Mouse (Mus musculus) ovary, adult 18-20 months (tissue): Measurements from ENCODE around the gene Nbeal1.
A peak's percentile ranks its signal among the peaks of the same experiment; 100 is the strongest.
"Not testable (repeated sequence)": the region's sequence is repeated elsewhere in the genome, so short reads cannot be mapped to it uniquely, and the experiment has no call there.

Experiments
- DNase-seq: peaks from one replicate; pipeline ENCODE4 v3.0.0; 2022; ENCODE audit warnings: low spot score, mixed read lengths

Nbeal1 gene

DNA sequence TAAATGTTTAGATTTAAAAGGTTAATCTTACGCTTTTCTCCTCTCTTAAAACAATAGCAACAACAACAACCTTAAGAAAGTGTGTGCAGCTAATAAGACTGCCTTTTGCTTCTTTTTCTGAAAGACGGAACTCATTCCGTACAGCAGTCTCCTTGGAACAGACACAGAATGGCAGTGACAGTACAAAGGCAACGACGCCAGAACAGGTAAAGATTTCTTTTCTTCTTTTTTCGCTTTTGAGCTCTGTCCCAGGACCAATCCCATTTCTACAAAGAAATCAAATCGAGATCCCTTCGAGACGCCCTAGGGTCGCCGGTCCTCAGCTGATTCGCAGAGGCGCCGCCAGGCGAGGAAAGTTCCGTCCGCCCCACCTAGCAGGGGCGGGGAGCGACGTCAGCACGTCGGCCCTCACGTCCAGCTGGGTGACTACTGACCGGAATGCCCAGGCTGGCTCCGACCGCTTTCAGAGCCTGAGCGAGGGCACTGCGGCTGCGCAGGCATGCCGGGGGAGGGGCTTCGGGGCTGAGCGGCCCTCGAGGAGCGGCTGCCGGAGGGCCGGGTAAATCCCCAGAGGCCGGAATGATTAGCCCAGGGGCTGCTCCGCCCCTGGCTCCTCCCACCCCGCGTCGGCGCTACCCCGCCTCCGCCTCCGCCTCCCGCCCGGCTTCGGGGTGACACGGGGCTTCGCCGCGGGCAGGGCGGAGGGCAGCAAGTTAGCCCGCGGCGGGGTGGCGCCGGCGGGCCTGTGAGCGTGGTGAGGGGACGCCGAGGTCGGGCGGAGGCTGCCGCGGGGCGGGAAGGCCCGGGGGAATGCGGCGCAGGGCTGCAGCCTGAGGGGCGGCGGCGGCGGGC lies at the start of gene Nbeal1:
Nbeal1 (plus strand) TSS at position 668 of the 852 bp plus-strand sequence.
- peak; percentile 99 for DNase-seq

DNA sequence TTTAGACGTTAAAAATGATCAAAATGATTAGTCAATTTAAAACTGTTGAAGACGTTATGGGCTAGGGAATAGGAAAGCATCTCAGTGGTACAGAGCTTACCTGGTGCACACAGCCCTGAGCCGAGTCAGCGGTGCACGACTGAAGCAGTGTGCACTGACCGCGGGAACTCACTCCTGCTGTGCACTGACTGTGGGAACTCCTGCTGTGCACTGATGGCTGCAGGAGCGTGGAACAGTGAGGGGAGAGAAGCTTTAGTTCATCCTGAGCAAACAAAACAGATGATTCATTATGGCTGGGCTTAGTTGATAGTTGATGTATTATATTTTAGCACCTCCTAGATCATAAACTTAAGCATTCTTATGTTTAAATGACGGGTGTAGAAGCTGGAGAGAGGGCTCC lies 43.1 kb upstream of the Nbeal1 start:
- no peak for DNase-seq

DNA sequence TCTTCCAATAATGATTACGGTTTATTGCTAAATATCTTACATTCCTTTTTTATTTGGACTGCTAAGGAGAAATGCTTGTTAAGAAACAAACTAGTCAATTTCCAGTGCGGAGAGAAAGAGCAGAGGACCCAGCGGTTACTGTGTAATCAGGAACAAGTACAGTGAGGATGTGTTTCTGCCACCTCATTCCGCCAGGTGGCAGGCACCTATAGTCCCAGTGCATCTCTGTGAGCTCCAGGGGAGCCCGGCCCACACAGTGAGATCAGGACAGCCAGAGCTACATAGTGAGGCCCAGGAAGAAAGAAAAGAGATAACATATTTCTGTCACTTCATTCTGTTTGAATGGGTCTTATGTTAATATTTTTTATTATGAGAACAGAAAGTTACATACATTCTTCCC lies 27.7 kb upstream of the Nbeal1 start:
- DNase-seq, result no peak

DNA sequence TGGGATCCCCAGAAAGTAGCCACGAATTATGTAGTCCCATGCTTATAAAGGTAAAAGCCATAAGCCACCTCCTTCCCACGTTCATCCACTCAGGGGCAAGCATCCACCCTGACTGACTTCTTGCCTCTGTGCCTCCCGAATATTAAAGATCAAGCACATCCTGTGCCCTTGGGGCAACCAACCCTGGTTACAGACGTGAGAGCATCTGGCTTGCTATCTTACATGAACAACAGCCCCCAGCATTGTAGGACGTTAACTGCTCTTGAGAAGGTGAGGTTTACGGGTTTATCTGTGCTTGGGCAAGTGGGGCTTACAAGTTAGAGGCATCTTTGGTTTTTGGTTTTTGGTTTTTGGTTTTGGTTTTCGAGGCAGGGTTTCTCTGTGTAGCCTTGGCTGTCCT lies 23.7 kb upstream of the Nbeal1 start:
- DNase-seq, result no peak

DNA sequence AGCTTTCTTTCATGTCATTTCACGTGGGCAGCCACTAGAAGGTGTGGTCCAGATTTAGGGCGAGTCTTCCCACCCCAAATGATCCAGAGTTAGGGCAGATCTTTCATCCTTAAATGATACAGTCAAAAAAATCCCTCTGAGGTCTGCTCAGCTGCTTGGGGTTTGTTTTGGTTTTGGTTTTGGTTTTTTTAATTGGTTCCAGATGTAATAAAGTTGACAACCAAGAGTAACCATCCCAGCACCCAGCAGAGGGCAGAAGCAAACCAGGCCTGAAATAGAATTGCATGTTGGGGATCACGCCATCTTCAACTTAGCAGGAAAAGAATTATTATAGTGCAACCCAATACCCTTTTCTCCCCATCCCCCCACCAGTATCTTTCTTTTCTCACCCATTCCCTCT lies 22.0 kb upstream of the Nbeal1 start:
- DNase-seq, result no peak

DNA sequence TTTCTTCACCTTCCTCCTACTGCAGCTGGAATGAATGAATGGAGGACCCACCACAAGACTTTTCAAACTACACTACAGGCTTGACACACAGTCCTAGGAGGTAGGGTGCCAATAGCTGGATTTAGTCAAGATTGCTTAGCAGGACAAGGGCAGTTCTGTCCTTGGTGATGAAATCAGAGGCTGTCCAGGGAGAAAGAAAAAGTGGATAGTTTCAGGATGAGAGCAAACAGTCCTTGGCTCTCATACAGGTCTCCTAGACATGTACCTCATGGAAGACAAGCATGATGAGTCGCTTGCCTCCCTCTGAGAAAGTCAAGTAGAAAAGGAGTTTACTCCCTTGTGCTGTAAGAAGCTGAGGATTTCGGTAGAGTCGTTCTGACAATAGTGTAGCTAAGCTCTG lies 16.7 kb upstream of the Nbeal1 start:
- DNase-seq, result no peak

DNA sequence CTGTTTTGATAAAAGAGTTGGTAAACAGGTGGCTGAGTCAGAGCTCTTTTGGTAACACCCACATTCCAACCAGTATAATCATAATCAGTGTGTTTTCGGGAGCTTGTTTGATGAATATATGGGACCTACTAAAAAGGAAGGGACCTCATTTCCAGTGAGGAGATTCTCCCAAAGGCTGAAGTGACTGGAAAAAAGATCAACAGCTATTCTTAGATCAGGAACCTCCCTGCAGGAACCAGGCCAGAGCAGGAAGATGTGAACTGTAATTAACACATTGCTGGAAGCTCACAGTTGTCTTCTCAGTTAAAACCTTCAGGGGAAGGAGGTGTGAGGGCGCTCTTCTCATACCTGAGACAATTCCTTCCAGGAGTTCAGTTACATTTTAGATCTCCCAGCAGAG lies 10.8 kb upstream of the Nbeal1 start:
- DNase-seq, result no peak

DNA sequence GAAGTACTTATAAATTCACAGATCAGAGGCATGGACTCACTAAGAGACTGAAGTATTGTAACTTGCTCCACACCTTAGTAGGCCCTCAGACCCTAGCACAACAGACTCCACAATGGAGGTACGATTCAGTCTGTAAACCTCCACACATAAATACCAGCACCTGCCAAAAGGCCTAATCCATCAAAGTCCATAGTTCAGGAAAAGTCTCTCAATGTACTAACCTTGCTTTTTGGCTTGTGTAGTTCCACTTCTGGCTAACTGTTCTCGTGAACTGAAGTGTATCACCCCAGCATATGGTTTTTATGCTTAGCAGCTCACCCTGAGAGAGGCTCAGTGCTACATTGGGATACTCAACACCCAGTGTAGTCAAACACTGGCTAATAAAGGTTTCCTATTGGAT lies 10.1 kb upstream of the Nbeal1 start:
- no peak for DNase-seq

DNA sequence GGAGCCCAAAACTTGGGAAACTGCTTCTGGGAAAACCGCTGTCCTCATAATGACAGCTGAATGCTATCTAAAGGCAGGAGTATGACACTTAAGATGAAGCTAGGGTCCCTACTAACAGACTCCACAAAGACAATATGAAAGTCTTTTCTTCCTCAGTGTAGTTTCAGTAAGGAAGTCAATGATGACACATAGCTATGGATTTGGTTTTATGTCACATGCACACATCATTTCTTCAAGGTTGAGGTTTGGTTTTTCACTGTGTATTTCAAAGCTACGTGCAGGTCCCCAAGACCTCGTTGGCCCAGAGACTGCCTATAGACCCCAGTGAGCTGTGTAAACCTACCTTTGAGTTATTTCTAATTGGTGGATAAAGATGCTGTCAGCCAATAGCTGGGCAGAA lies 7.3 kb upstream of the Nbeal1 start:
- DNase-seq, result no peak

DNA sequence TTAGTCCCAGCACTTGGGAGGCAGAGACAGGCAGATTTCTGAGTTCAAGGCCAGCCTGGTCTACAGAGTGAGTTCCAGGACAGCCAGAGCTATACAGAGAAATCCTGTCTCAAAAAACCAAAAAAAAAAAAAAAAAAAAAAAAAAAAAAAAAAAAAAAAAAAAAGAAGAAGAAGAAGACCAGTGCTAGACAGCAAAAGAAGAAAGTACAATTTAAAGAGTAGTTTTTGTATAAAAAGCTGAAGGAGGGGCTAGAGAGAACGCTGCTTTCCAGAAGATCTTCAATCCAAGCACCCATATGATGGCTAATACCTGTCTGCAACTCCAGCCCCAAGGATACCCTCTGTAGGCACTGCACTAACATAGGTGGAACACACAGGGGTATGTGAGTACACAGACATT lies 2.6 kb upstream of the Nbeal1 start:
- not testable (repeated sequence) for DNase-seq

DNA sequence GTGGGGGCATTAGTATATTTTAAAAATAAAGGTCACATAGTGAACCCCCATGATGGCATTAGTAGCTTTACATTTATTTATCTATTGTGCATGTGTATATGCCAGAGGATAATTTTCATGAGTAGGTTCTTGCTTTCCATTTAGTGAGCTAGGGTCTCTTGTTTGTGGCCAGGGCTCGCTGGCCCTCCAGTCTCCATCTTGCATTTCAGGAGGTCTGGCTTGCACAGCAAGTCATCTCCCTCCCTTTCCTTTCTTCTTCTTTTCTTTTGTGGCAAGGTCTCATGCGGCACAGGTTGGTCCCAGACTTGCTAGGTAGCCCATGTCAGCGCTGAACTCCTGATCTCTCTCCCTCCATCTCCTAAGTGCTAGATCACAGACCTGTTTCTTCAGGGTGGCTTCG lies 1.0 kb upstream of the Nbeal1 start:
- DNase-seq, result no peak

DNA sequence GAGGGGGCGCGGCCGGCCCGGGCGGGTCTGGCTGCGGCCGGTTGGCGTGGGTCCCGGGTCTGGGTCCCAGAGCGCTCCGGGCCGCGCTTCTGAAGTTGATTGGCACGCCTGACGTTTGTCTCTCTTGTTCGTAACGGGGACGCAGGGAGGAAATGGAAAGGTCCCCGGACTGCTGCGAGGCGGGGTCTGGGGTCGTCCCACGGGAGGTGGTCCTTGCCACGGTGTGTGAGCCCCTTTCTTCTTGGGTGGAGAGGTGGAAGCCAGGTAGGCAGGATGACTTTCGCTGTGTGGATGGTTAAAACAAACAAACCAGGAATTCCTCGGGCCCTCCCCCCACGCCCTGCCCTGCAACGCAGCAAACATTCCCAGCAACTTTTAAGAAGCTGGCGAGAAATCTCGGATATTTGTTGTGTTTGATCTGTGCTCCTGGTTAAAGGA lies 404 bp downstream of the Nbeal1 start:
- DNase-seq, result no peak

DNA sequence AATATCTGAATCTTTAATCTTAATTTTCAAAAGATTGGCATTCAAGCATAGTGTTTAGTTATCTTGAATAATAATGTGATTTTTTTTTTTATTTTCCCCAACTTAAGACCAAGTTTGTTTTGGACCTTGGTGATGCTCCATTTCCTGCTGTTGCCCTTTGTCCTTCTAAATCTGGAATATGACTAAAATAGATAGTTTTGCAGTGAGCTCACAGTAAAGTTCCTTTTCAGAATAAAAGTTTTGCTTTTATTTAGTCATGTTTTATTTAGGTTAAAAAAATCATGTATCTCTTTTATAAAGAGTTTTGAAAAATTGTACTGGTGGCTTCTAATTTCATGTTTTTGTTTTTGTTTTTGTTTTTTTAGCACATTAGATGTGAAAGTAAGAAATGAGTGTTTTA lies 8.1 kb downstream of the Nbeal1 start:
- no peak for DNase-seq

DNA sequence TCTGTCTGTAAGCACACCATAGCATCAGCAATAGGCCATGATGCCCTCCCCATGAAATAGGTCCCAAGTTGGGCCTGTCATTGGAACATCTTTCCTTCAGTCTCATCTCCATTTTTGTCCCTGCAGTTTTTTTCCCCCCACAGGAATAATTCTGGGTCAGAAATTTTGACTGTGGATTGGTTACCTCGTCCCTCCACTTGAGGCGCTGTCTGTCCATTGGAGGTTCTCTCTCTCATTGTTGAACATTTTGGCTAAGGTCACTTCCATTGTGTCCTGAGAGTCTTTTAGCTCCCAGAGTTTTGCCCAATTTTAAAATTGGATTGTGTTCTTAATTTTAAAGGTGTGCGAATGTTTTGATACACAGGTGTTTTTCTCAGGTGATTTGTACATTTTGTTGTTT lies 16.4 kb downstream of the Nbeal1 start:
- no peak for DNase-seq

DNA sequence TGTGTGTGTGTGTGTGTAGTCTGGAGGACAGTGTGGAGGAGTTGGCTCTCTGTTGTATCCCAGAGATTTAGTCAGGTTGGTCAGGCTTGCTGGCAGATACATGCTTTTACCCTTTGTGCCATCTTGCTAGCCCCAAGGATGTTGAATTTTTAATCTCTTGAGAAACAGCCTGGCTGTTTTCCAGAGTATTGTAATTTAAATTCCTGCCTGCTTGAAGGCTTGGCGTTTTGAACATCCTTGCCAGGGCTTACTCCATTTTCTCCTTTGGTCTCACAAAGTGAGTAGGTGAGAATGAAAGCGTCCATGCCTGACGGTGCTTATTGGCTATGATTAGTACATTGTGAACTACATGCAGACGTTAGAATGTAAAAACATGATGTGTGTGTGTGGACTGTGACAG lies 18.6 kb downstream of the Nbeal1 start:
- no peak for DNase-seq

DNA sequence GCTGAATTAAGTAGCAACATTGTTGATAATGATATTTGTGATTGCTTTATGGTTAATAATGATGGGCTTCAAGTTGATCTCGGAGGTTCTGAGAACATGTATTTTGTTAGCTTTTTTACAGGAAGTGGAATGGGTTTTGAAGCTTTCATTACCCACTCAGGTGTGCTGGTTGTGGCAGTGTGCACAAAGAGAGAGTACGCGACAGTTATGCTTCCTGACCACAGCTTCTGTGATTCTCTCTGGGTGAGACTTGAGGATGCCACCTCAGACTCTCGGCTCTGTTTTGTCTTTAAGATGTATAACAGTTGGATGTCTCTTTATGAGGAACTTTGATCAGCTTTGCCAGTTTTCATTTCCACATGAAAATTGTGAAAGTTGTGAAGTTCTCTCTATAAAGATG lies 55.9 kb downstream of the Nbeal1 start:
- DNase-seq, result no peak

DNA sequence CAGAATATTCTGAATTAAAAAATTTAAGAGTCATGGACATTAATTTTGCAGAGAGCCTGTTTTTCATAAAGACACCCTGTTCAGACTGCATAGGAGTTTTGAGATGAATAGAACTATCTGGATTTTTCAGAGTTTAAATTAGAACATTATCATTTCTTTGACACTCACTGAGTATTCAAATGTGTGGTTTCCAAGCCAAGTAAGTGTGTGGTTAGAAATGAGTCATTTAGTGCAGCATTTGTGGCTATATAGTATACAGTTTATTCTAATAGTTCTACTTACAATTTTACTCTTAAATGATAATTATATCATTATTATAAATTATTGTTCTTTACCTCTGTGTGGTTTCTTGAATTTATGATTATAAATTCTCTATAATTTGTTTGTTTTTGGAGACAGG lies 60.0 kb downstream of the Nbeal1 start:
- DNase-seq, result no peak

DNA sequence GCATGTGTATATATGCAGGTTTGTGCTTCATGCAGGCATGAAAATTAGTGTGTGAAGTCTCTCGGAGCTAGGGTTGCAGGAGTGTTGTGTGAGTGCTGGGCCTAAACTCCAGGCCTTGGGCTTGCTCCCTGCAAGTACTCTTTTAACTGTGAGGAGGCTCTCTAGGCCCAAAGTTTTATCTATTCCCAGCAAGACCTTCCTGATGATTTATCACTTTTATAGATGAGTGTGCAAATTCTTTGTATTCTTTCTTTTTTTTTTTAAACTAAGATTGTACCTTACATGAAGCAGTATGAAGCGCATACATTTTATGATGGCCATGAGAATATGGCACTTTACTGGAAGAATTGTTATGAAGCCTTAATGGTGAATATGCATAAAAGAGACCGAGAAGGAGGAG lies 87.7 kb downstream of the Nbeal1 start:
- no peak for DNase-seq

DNA sequence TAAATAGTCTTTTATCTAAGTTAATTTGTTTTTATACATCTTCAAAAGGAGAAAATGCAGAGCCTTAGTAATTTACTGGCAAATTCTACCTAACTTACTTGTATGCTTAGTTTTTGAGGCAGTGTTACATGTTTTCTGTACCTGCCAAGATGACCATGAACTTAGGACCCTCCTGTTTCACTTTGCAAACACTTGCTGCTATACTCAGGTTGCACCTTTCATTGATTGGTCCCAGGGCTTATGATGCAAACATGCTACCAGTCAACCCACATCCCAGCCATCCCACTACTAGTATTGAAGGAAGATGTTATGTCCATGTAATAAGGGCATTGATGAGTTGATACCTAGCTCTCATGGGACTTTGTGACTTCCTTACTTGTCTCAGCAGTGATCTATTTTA lies 88.9 kb downstream of the Nbeal1 start:
- no peak for DNase-seq

DNA sequence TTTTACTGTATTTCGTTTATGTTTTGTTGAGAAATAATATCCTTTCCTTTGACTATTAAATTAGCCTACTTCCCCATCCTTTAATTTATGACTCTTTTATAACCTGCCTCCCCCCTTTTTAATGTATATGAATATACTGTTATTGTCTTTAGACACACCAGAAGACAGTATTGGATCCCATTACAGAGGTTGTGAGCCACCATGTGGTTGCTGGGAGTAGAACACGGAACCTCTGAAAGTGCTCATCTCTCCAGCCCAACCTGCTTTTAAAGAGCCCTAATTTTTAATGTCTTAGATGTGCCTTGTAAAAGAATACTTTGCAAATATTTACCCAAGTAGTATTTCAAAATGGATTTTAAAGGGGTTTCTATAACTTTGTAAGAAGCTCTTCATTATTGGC lies 92.1 kb downstream of the Nbeal1 start:
- DNase-seq, result no peak

DNA sequence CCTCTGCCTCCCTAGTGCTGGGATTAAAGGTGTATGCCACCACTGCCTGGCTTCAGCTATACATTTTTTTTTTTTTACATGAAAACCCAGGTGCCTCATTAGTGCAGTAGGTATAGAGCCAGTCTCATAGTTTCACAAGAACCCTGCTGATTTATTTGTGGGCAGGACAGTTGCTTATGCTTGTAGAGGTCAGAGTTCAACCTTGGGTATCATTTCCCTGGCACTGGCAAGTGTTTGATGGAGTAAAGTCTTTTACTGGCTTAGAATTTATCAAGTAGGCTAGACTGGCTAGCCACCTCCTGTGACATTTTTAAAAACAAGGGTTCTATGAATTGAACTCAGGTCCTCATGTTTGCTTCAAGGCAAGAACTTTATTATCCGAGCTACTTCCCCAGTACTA lies 113.5 kb downstream of the Nbeal1 start:
- no peak for DNase-seq

DNA sequence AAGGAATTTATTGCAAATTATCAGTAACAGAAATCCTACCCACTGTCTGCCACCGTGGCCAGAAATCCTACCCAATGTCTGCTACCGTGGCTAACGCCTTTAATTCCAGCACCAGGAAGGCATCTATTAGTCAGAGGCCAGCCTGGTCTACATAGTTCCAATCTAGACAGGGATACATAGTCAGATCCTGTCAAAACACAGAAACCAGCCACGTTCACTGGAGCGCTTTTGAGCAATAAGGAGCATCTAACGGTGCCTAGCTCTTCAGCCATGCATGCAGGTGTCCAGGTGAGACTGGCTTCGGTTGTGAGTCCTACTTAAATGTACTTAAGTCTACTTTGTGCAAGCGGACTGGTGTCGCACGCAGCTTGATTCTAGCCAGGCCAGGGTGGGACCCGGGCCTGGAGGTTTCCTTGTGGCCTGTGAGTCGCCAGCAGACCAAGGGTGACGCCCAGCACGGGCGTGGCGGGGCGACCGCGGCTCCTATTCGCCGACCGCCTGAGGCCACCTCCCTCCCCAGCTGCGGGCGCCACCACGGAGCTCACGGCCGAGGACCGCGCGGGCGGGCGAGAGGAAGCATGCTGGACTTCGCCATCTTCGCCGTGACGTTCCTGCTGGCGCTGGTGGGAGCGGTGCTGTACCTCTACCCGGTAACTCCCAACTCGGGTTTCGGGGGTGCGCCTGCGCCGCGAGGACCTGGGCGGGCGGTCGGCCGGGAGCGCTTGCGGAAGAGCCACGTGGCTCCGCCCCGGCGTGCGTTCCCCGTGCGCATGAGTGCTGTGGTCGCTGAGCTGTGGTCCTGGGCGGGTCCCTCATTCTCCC lies 162.6 kb downstream of the Nbeal1 start, which contains the start of gene Cyp20a1:
Cyp20a1 (plus strand) TSS at position 516 of the 822 bp plus-strand sequence.
- DNase-seq, result peak; percentile 86
